Mouse (Mus musculus) G1E (cell line): ENCODE data around the gene Siglecg.

Experiments
- CTCF ChIP-seq: IDR thresholded peaks from 2 replicates; pipeline ENCODE4 v1.5.1; 2012; ENCODE audit warnings: low read depth, low read length, inconsistent platforms, mixed read lengths
- GATA1 ChIP-seq: IDR thresholded peaks from 2 replicates; pipeline ENCODE4 v1.6.1; 2012; ENCODE audit warnings: borderline replicate concordance, low read length, inconsistent platforms, mixed read lengths
- GATA2 ChIP-seq: IDR thresholded peaks from 2 replicates; pipeline ENCODE4 v1.6.1; 2012; ENCODE audit warnings: low read depth, low read length, inconsistent platforms, borderline replicate concordance
- POLR2AphosphoS5 ChIP-seq: IDR thresholded peaks from 2 replicates; pipeline ENCODE4 v1.6.1; 2012; ENCODE audit warnings: low read depth, low read length, inconsistent platforms; ENCODE audit not compliant: insufficient replicate concordance
- TAL1 ChIP-seq: conservative IDR thresholded peaks from 2 replicates; pipeline ENCODE4 v1.6.1; 2012; ENCODE audit warnings: low read depth, low read length, inconsistent platforms, mixed read lengths

GRCm38 (mm10) chr7:43427406-43427805 is 19.4 kb downstream of the Siglecg start, which contains the start of gene Lim2:
- TF ChIP-seq CTCF (no peak), GATA1 (no peak), POLR2AphosphoS5 (no peak), TAL1 (no peak), GATA2 (no peak)
